Mouse (Mus musculus) liver, adult (tissue): ENCODE measurements at regions not wholly inside any gene's neighbourhood (a gene's known extent, or its start where the extent isn't known, plus 50 kb on each side); places are given as distances from the start of the nearest gene placed in this dataset.

Source experiments
- GATA4 ChIP-seq: IDR thresholded peaks from 2 replicates; pipeline ENCODE4 v1.6.1; 2014; ENCODE audit warnings: mild to moderate bottlenecking, low read length; ENCODE audit not compliant: insufficient replicate concordance

DNA sequence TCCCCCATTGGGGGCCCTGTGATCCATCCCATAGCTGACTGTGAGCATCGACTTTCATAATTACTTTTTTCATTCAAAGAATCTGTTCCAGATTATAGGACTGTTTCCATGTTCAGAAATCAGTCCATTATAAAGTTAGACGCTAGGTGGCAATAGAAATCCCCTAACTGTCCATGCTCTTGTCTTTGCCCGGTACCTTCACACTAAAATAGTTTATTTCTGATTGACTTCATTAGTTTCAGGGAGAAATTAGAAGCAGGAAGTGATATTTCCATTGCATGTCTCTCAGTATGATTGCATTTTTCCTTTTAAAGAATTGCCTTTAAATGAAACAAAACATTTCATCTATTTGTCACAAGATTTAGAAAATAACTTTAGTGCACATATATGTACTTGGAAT lies 131.7 kb downstream of the Fbxo8 start:
- TF ChIP-seq GATA4 = no peak

DNA sequence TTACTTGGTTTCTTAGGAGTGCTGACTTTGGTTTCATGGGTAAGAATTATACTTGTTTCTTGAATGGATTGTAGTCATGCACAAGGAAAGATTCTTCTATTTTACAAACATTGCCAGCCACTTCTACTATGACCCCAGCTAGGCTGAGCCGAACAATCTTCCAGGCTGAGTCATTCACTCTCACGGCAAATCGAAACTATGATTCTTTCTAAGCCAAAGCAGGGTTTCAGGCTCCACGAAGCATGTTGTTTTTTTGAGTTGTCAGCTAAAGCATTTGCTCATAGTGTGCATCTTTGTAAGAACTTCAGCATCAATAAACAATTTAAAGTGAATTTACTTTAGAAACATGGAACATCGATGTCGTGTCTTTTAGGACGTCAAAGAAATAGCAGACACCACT lies 133.5 kb downstream of the Fbxo8 start:
- no peak for TF ChIP-seq GATA4

DNA sequence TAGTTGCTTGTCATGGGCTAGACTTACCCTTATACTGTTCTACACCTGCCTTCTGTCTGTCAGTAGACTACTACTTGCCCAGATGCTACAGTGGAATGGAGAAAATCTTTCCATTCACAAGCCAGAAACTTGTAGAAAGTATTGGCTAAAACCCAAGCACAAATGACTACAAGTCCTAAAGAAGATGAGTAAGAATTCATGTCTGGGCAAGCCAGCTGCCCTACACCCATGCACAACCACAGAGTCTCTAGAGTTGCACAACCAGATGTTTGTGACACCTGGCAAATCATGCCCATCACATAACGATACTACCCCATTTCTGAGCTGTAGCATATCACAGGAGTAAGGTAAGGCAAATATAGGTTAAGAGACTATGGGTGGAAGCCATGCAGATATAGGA lies 144.5 kb downstream of the Fbxo8 start:
- no peak for TF ChIP-seq GATA4

DNA sequence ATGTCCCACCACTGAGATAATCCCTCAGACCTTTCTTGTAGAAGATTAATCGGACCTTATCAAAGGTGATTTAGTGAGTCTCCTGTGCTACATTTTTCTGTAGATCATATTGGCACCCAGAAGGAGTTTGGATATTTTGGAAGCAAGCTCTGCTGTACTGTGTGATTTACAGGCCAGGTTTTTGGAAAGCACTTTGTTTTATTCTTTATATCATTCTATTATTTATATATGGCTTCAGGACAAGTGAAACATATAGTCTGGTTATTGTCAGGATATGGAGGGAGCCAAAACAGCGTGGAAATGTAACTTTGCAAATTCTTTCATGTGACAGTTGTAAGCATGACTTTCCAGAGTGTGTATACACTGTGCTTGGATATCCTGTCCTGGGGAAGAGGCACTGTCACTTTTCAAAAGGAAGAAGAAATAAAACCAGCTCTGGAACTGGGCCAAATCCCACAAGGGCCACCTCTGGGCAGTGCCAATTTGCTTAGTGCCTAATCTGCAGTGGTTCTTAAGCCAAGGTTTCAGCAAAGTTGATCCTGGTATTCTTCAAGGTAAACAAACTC lies 149.8 kb downstream of the Fbxo8 start:
- no peak for TF ChIP-seq GATA4

DNA sequence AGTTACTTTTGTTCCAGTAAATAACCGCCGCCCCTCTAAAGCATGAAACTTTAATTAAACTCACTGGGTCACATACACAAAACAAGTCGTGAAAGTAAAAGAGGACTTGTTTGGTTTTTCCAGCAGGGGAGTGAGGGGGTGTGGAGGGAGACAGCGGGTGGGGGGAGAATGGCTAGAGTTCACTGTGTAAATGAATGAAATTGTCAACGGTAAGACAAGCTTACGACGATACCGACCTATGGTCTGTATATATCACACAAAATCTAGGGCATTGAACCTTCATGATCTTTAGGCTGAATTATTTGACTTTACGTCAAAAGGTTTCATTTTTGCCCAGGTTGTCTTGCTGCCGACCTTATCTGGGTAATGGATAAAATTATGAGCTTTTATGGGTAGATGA lies 155.5 kb downstream of the Fbxo8 start:
- TF ChIP-seq GATA4 = no peak

DNA sequence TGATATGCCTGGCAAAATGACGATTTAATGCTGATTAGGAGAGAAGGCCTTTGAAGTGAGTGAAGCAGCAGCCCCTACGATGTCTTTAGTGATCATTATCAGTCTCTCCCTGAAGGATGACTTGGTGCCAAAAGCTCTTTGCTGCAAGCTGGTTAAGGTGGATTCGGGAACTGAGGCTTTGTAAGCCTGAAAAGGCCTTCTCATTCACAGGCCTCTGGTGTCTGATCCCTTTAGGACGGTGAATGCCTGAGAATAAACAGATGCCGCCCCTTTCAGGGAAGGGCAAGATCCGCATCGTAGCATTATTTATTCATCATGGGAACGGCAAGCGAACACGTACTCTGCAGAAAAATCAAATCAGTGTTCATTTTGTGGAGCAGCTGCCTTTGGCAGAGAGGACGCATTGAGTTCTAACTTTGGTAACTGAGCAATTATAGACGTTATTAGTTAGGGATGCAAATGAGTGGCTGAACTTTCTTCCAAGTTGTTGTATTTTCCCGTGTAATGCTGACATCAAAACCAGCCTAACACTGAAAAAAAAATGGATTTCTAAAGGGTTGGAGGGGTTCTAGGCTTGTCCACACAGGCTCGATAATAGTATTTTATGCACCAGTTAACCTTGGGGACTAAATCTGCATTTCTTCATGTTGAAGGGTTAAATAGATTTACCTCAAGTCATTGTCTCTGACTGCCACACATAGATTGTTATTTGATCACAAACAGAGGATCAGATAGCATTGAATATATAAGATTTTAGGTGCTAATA lies 156.2 kb downstream of the Fbxo8 start:
- TF ChIP-seq GATA4 = no peak

DNA sequence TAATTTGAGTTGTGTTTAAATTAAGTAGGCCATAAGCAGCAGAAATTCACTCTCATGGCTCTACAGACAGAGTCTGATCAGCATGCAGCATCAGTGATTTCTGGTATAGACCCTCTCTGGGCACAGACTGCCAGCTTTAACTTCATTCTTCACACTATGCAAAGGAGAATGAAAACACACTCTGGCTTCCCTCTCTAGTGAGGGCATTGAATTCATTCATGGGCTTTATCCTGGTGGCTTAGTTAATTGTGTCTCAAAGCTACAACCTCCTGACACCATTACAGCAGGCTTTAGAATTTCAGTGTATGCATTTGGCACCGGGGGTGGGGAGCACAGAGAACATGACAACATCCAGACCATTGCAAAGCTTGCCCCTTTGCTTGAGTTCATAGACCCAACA lies 169.1 kb downstream of the Fbxo8 start:
- no peak for TF ChIP-seq GATA4

DNA sequence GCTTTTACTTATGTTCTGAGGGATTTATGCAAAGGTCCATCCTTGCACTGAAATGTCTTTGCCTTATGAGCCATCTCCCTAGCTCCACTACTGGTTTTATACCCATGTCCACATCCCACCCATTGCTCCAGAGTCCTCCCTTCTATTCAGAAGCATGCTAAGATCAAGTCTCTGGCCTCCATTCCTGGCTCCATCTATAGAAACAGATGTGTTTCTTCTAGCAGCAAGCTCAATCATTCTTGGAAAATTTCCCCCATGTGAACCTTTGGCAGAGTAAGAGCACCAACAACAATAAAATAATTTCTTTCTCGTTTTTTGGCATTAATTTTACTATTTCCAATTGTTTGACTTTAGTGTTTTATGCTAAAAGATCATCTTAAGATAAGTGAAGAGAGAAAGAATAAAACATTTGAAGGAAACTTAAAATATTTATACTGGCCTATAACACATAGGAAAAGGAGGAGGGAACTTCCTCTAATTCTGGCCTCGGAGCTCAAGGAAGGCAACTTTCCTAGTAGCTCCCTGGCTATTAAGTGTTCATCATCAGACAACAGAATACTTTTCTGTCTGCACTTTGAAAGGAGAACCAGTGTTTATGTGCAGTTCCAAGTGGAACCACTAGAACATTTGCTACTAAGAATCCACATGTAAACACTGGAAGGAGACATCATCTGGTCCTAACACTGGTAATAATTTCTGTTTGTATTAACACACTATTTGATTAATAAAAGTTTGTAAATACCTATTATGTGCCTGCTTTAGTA lies 171.8 kb downstream of the Fbxo8 start:
- TF ChIP-seq GATA4 = no peak

DNA sequence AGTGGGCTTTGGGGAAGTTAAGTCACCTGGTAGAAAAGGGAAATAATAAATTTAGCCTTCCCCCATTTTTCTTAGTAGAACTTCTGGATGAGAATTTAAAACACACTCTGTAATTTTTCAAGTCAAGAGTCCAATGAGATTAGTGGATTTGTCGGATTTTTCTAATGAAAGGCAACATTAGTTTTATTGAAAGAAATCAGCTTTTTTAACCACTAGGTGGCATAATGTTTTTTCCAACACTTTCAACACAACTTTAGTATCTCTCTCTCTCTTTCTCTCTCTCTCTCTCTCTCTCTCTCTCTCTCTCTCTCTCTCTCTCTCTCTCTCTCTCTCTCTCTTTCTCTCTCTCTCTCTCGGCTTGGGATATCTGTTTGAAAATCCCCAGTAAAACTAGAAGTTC lies 173.7 kb downstream of the Fbxo8 start:
- TF ChIP-seq GATA4 = no peak

DNA sequence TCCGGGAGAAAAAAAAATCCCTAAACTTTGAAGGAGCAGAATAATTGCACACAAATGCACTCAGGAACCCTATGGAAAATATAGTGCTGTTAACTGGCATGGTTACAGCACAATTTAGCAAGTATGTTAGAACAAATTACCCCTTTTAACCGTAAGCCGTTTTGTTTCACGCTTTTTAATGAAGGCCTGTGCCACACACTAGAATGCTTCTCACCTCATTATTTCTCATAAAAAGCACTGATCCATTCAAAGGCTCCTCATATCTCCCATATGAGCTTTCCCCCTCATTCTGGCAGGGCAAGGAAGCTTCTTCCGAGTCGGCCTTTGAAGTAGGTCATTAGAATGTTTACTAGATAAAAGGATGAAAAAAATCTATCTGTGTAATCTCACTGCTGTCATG lies 182.4 kb downstream of the Fbxo8 start:
- TF ChIP-seq GATA4 = no peak

DNA sequence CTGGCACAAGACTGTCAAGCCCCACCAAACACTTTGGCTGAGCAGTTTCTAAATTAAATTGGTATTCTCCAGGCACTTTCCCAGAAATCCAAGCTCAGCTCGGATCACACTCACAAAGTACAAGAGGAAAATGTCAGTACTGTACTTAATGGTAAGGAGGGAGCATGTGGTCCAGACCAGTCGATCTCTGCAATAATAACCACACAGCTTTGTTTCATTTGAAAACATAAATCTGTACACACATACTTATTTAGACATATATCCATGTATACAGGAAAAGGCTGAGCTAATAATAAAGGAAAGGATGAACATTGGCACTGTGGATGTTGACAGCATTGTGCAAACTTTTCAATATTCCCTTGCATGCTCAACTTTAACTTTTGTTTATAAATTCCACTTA lies 184.1 kb downstream of the Fbxo8 start:
- no peak for TF ChIP-seq GATA4

DNA sequence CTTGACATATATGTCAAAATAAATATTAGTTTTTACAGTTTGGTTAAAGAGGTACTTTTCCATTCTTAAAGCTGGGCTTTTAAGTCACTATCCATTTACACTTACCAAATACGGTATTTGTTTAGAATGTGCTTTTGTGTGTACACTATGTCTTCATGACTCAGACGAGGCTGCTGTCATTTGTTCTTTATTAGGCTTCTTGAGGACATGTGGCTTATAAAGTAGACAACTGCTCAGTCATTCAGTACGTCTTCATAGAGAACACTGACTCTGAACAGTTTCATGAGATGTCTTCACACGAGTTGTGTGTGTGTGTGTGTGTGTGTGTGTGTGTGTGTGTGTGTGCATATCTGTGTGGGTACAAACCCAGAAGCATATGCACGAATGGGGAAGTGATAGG lies 216.1 kb downstream of the Fbxo8 start:
- TF ChIP-seq GATA4 = no peak

DNA sequence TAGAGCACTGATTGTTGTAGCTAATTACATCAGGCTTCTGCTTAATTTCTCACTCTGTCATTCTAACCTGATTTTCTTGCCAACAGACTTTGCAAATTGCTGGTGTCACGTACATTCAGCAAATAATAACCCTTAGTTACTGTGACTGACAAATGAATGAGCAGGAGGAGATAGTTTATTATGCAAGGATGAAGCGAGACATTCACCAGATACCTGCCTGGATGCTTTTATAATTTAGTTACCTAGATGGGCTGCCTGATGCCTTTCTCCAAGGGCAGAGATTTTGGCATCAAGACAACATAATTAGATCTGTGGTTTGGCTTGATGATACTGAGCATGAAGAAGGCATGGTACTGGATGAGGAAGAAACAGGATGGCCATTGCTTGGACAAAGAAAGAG lies 233.6 kb downstream of the Fbxo8 start:
- no peak for TF ChIP-seq GATA4

DNA sequence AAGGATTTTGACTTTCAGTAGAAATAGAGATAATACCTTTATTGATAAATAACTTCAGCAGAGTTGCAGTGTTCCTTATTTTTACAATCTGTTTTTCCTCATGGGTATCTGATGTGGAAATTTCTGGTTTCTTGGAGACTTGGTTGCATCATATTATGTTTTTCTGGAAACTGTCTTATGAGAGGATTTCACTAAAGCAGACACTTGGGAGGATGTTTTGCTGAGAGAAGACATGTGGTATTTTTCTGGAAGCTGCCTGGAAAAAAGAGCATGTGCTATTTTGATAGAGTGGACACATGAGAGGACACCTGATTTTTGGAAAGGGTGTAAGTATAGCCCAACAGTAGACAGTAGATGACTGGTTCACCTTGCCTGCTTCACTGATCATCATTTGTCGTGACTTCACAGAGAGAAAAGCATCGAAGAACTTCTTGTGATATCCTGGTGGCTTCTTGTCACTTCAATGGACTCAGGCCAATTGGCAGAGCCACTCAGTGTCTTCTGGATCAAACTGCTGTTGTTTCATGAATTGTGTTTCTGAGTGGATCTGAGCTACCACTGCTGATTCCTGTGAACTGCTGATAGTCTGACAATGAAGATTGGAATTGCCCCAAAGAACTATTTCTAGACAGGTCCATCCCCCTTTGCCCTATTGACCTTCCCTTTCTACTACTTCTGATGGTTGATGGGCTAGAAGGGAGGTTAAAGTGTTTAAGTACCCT lies 238.8 kb downstream of the Fbxo8 start:
- TF ChIP-seq GATA4 = no peak

DNA sequence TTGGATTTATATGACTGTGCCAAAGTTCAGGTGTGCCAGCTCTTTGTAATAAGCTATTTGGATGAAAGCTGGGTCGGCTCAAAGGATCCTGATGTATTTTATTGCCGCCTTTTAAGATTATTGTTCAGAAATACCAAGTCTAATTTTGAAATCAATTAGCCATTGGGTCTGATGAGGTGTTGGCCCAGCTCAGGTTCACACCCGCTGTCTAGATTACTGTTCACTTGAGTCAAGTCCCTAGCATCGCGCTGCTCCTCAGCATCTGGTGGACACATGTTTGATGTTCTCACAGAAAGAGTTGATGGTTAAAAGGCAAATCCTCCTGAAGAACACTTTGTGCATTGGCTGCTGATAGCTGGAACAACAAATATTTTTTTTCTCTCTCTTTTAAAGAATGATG lies 281.8 kb downstream of the Fbxo8 start:
- TF ChIP-seq GATA4 = no peak

DNA sequence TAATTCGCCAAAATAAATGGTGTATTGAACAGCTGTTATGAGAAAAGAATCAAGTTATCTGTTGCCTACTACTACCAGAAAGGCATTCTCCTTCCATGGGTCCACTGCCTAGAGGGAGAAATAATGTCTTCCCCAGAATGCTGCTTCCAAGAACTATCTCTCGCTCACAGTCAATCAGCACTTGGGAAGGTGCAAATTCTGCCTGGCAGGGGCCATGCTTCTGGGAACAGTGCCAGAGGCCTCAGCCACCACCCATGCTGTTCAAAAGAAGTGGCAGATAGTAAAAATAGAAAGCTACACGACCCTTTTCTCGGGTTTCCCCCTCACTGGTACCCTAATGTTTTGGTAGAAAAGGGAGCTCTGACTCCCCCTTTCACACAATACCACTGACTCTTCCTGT lies 282.2 kb downstream of the Fbxo8 start:
- no peak for TF ChIP-seq GATA4
